20 mouse cellular contexts compared by ENCODE assay signal in the genomic region with DNA sequence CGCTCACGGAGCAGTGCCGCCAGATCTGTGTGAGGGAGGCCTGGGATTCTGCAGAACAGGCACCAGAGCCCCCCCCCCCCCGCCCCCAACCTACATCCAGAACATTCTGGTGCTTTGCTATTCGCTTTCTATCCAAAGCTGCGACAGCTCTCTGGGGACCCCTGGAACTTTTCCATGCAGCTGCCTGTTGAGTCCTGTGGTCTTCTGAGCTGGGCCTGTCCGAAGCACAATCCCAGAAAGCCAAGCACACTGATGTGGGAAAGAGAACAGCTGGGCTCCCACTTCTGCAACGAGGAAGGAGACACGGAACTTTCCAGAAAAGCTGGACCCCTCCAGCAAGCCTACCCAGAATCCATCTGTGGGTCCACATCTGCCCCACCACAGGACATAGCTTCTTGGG. TPM values are rescaled to one million over a fixed set of nuclear protein-coding genes. Genes with fewer than 3 reads are reported as not detected.
"Had no signal": no experiment of that assay in that cellular context is flagged by ENCODE, and none has a peak within 500 bp of the region (broad histone marks: within the 10 kb centered on the region; RNA-seq: fewer than 3 reads in every experiment).

No protein-coding gene starts in this region.

- DNase-seq: kidney, postnatal 36 days; left cerebral cortex, postnatal 4 days; liver, embryonic 13.5 days; liver, postnatal 0 days; lung, postnatal 14 days; right cerebral cortex, postnatal 14 days; thymus, postnatal 4 days had no signal

- H3K27ac ChIP-seq: kidney, embryonic 15.5 days; layer of hippocampus, adult 2 months; limb, embryonic 15.5 days; liver, embryonic 13.5 days; lung, embryonic 15.5 days; macrophage; midbrain, embryonic 12.5 days; stomach, postnatal 0 days had no signal

- H3K4me1 ChIP-seq: kidney, embryonic 15.5 days; limb, embryonic 15.5 days; liver, embryonic 13.5 days; lung, embryonic 15.5 days; midbrain, embryonic 12.5 days had no signal

- H3K27me3 ChIP-seq: kidney, embryonic 15.5 days; limb, embryonic 15.5 days; liver, embryonic 13.5 days; lung, embryonic 15.5 days; midbrain, embryonic 12.5 days had no signal

- H3K4me3 ChIP-seq: kidney, embryonic 15.5 days; layer of hippocampus, adult 2 months; limb, embryonic 15.5 days; liver, embryonic 13.5 days; lung, embryonic 15.5 days; megakaryocyte, embryonic 14.5 days; midbrain, embryonic 12.5 days had no signal

- H3K36me3 ChIP-seq: kidney, embryonic 15.5 days; limb, embryonic 15.5 days; liver, embryonic 13.5 days; lung, embryonic 15.5 days; midbrain, embryonic 12.5 days had no signal

- H3K9ac ChIP-seq: kidney, embryonic 15.5 days; limb, embryonic 15.5 days; liver, embryonic 13.5 days; liver, postnatal 0 days; lung, embryonic 15.5 days; midbrain, embryonic 12.5 days had no signal

- ATAC-seq: liver, postnatal 0 days had no signal

- H3K4me2 ChIP-seq: kidney, embryonic 15.5 days; limb, embryonic 15.5 days; liver, embryonic 13.5 days; lung, embryonic 15.5 days; midbrain, embryonic 12.5 days had no signal

- H3K9me3 ChIP-seq: kidney, embryonic 15.5 days; limb, embryonic 15.5 days; liver, embryonic 13.5 days; lung, embryonic 15.5 days; megakaryocyte, embryonic 14.5 days; midbrain, embryonic 12.5 days had no signal

RNA-seq across cellular contexts. Expression of a gene that starts 20.0 kb away (rescaled TPM):
- total RNA-seq: layer of hippocampus, adult 2 months; layer of hippocampus, postnatal 10 days; left cerebral cortex, postnatal 10 days; left cerebral cortex, postnatal 4 days; midbrain, postnatal 0 days had no signal
- polyA plus RNA-seq: kidney, embryonic 15.5 days; limb, embryonic 15.5 days; liver, embryonic 13.5 days; liver, postnatal 0 days; lung, embryonic 15.5 days; macrophage; midbrain, embryonic 12.5 days; midbrain, postnatal 0 days; neural tube, embryonic 14.5 days; small intestine, adult 2 months; stomach, postnatal 0 days had no signal

RNA-seq across cellular contexts. Expression of a gene that starts 25.8 kb away (rescaled TPM):
- total RNA-seq: layer of hippocampus, adult 2 months; layer of hippocampus, postnatal 10 days; left cerebral cortex, postnatal 10 days; left cerebral cortex, postnatal 4 days; midbrain, postnatal 0 days had no signal
- polyA plus RNA-seq: kidney, embryonic 15.5 days; limb, embryonic 15.5 days; liver, embryonic 13.5 days; liver, postnatal 0 days; lung, embryonic 15.5 days; macrophage; midbrain, embryonic 12.5 days; midbrain, postnatal 0 days; neural tube, embryonic 14.5 days; small intestine, adult 2 months; stomach, postnatal 0 days had no signal
